8 mouse cellular contexts compared by ENCODE assay signal in the genomic region with DNA sequence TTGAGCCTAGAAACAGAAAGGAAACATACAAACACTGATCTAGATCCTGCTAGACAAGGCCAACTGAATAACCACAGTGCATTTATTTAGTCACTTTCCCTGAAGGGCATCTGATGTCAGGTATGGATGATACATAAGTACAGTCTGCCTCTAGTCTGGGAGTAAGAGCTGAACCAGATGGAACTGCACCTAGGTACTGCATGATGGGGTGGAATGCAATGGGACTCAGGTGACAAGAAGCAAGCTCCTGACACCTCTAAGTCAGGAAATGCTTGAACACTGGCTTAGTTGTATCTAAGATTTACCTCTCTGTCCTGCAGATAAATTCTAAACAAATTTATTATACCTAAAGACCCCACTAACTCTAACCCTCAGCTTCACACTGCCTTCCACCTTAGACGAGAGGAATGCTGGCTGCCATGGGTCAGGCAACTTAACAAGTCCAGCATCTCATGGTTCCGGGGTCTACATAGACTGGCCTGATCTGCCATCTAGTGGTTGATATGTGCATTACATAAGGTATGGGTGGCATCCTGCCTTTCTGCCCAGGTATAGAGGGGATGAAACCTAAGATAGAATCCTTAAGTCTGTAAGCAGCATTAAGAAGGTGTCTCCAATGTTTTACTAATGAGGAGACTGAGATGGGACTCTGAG. TPM values are rescaled to one million over a fixed set of nuclear protein-coding genes. Genes with fewer than 3 reads are reported as not detected.
A peak's percentile ranks its signal among the peaks of the same experiment; 100 is the strongest.
DNase-seq lines count a peak whose midpoint lies in the region; ATAC-seq and TF ChIP-seq lines count a peak whose summit lies in the region.

No protein-coding gene starts in this region.

- no peak overlapping the region for H3K4me2 ChIP-seq in kidney, embryonic 15.5 days
- H3K4me2 ChIP-seq in neural tube, embryonic 15.5 days = no peak overlapping the region

- peak; percentile 63 for TF ChIP-seq CTCF in lung, adult 2 months (IDR thresholded peaks at IDR 0.05; ENCODE audit: insufficient read depth, low read length)

- no peak overlapping the region for H3K4me3 ChIP-seq in heart, embryonic 10.5 days
- no peak overlapping the region for H3K4me3 ChIP-seq in kidney, embryonic 15.5 days (replicated peaks)
- H3K4me3 ChIP-seq in lung, adult 2 months (replicated peaks; ENCODE audit: extremely low read depth, low read depth, low read length) = no peak overlapping the region
- H3K4me3 ChIP-seq in neural tube, embryonic 15.5 days (replicated peaks) = no peak overlapping the region

- peaks cover 54% of the 10 kb centered on the region for H3K27me3 ChIP-seq in heart, embryonic 10.5 days (ENCODE audit: insufficient read depth, poor library complexity, severe bottlenecking)
- H3K27me3 ChIP-seq in kidney, embryonic 15.5 days = 0 out of 2 replicates have a peak, but pooled peaks cover 4% of the 10 kb centered on the region
- H3K27me3 ChIP-seq in neural tube, embryonic 15.5 days (replicated peaks) = 0 out of 2 replicates have a peak, but pooled peaks cover 6% of the 10 kb centered on the region

- H3K27ac ChIP-seq in heart, embryonic 10.5 days = no peak overlapping the region
- H3K27ac ChIP-seq in kidney, embryonic 15.5 days = no peak overlapping the region
- no peak overlapping the region for H3K27ac ChIP-seq in neural tube, embryonic 15.5 days (replicated peaks)

- no peaks in the 10 kb centered on the region for H3K36me3 ChIP-seq in heart, embryonic 10.5 days
- no peaks in the 10 kb centered on the region for H3K36me3 ChIP-seq in kidney, embryonic 15.5 days
- no peaks in the 10 kb centered on the region for H3K36me3 ChIP-seq in neural tube, embryonic 15.5 days

- ATAC-seq in kidney, embryonic 15.5 days (replicated peaks; ENCODE audit: low FRiP score) = peak; percentile 61; the same call in 1 of the 2 replicates
- peak; percentile 61; the same call in 1 of the 2 replicates for ATAC-seq in neural tube, embryonic 15.5 days (ENCODE audit: low FRiP score)

- no peak overlapping the region for H3K9ac ChIP-seq in kidney, embryonic 15.5 days
- no peak overlapping the region for H3K9ac ChIP-seq in neural tube, embryonic 15.5 days (replicated peaks)

- no peaks in the 10 kb centered on the region for H3K9me3 ChIP-seq in heart, embryonic 10.5 days
- H3K9me3 ChIP-seq in kidney, embryonic 15.5 days (replicated peaks) = no peaks in the 10 kb centered on the region
- H3K9me3 ChIP-seq in neural tube, embryonic 15.5 days (replicated peaks) = no peaks in the 10 kb centered on the region

- WGBS in heart, embryonic 10.5 days = 1% methylated on average over 2 of the region's 2 CpGs
- 0% methylated on average over 2 of the region's 2 CpGs for WGBS in kidney, embryonic 15.5 days
- 1% methylated on average over 2 of the region's 2 CpGs for WGBS in lung, adult 2 months
- WGBS in neural tube, embryonic 15.5 days = 1% methylated on average over 2 of the region's 2 CpGs

- no peak for TF ChIP-seq POLR2A in lung, adult 2 months (IDR thresholded peaks at IDR 0.05; ENCODE audit: borderline replicate concordance, extremely low read depth, low read depth, low read length)

- H3K4me1 ChIP-seq in heart, embryonic 10.5 days = no peaks in the 10 kb centered on the region
- H3K4me1 ChIP-seq in kidney, embryonic 15.5 days = peaks cover 1% of the 10 kb centered on the region
- no peaks in the 10 kb centered on the region for H3K4me1 ChIP-seq in lung, adult 2 months (ENCODE audit: control insufficient read depth, insufficient read depth, low read length)
- 0 out of 2 replicates have a peak, but pooled peaks cover 3% of the 10 kb centered on the region for H3K4me1 ChIP-seq in neural tube, embryonic 15.5 days

- DNase-seq in CD8-positive naive resting alpha-beta T cell, adult 2 months (ENCODE audit: low read depth in 2 of 2, low spot score in 2 of 2) = peak; percentile 37 to 49
- DNase-seq in T-cell, adult 2 months (ENCODE audit: low spot score) = peak; percentile 34
- peak; percentile 92 for DNase-seq in embryo, embryonic 10 days (ENCODE audit: low spot score)
- peak; percentile 81 for DNase-seq in heart, embryonic 10.5 days (ENCODE audit: low spot score)
- peak; percentile 15 for DNase-seq in lung, adult 2 months
- peak; percentile 22 to 33 for DNase-seq in urinary bladder, postnatal 36 days (ENCODE audit: low spot score in 2 of 2)

RNA-seq across cellular contexts. Expression of a gene that starts 35.7 kb away (rescaled TPM):
- polyA plus RNA-seq in heart, embryonic 10.5 days (2016; fragmentation: Nextera tagmentation; extraction: Ambion mirVana) = 22.1 and 22.5 TPM in 2 replicates
- 26.2 and 27.5 TPM in 2 replicates for polyA plus RNA-seq in kidney, embryonic 15.5 days (2015; fragmentation: Nextera tagmentation; extraction: Ambion mirVana)
- polyA plus RNA-seq in lung, adult 2 months (2012; rRNA removed) = 1.5 and 2.2 TPM in 2 replicates
- 18.7 and 22.0 TPM in 2 replicates for polyA plus RNA-seq in neural tube, embryonic 15.5 days (2015; fragmentation: Nextera tagmentation; extraction: Ambion mirVana)

Comparison
In these comparisons a context has a peak if more than half of its experiments do, and no peak if none do; other contexts are left out.
1. DNase-seq: peak in every context shown above with its lines; median percentile 92 in embryo, embryonic 10 days; 81 in heart, embryonic 10.5 days; 43 in CD8-positive naive resting alpha-beta T cell, adult 2 months; 34 in T-cell, adult 2 months; 28 in urinary bladder, postnatal 36 days; 15 in lung, adult 2 months.